Mouse (Mus musculus) megakaryocyte, embryonic 14.5 days (primary cell): ENCODE results near the gene Atp8b4.

ENCODE experiments used
- FLI1 ChIP-seq: IDR thresholded peaks from 2 replicates; pipeline ENCODE4 v1.6.1; 2012; ENCODE audit warnings: low read length, inconsistent platforms, mixed read lengths
- GATA1 ChIP-seq: IDR thresholded peaks from 3 replicates; pipeline ENCODE4 v1.6.1; 2012; ENCODE audit warnings: mixed read lengths, low read length, inconsistent platforms, borderline replicate concordance

DNA sequence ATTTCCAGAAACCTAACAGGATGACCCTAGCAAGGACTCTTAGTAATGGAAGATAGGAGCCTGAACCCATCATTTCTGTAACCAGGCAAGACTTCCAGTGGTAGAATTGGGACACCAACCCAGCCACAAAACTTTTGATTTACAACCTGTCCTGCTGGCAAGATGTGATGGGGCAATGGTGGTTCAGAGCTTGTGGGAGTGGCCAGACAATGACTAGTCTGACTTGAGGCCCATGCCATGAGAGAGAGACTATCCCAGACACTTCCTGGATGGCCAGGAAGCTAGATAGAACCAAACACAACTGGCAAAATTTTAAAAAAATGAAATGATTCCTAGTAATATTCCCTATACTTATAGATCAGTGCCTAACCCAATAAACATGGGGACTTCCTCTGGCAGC, 87.7 kb downstream of the Atp8b4 start:
- no peak for TF ChIP-seq FLI1
- TF ChIP-seq GATA1: no peak
